Mouse (Mus musculus): ENCODE results near the gene Zcchc17. TPM values are rescaled to one million over a fixed set of nuclear protein-coding genes. Genes with fewer than 3 reads are reported as not detected.

Zcchc17 gene
- total RNA-seq, 1 experiment from 2014 or later: 43.1 TPM

DNA sequence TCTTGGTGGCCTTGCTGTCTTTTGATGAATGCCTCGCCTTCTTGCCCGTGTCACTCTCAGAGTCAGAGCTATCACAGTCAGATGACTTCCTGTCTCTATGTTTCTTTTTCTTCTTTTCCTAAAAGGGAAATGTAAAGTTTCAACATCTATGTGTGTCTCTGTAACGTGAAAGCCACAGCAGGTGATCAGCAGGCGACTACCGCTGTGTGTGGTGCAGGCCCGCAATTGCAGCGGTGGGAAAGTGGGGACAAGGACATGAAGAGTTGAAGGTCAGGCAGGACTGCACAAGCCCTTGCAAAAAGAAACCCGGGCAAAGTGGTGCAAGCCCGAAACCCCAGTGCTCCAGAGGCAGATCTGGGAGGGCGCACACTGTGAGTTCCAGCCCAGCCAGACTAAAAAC lies 43.1 kb downstream of the Zcchc17 start:
- DNase-seq: no peak

GRCm38 (mm10) chr4:130315771-130316527 lies 43.8 kb downstream of the Zcchc17 start:
- peak; percentile 86 for DNase-seq

DNA sequence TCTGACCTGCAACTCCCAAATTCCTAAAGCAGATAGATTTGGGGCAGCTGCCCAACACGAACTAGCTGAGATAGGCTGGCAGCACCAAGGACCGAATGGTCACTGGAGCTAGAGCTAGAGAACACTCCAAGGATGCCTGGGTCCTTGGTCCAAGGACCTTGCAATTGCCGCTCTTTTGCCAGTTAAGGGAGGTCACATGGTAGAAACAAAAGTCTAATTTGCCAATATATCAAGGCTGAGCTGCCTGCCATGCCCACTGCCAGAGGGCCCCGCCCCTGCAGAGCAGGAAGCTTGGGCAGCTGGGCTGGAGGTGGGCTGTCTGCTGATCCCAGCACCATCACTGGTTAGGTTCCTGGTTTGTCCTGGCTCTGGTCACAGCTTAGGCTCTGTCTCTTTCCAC lies 46.2 kb downstream of the Zcchc17 start:
- no peak for DNase-seq

GRCm38 (mm10) chr4:130312526-130312925 lies 47.2 kb downstream of the Zcchc17 start:
- DNase-seq: no peak

DNA sequence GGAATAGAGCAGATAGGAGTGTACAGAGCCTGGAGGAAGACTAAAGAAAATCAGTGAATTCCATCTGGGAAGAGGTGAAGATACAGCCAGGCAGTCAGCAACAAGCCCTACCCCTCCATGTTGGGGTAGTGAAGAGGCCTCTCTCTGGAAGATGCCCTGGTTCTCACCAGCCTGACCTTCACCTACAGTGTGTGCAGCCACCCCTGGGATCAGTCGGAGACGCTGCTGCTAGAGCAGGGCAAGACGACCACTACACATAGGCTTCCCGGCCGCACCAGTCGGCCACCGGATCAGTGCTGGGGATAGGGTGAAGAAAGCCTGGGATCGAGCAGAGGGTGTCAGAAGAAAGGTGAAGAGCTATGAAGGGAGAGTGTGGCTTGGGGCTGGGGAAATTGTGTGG lies 50.5 kb downstream of the Zcchc17 start:
- no peak for DNase-seq

- peak; percentile 43 for DNase-seq
Observed at GRCm38 (mm10) chr4:130308231-130309081, 51.3 kb downstream of the Zcchc17 start, which contains the start of the genes Fabp3 and Gm10570. Fabp3 (plus strand) TSS chr4:130308595. Gm10570 (minus strand) TSS chr4:130308674.

- DNase-seq: peak; percentile 51
Observed at GRCm38 (mm10) chr4:130307851-130308230, 51.9 kb downstream of the Zcchc17 start.

- DNase-seq: peak; percentile 45
Observed at GRCm38 (mm10) chr4:130306796-130307630, 52.7 kb downstream of the Zcchc17 start.

DNA sequence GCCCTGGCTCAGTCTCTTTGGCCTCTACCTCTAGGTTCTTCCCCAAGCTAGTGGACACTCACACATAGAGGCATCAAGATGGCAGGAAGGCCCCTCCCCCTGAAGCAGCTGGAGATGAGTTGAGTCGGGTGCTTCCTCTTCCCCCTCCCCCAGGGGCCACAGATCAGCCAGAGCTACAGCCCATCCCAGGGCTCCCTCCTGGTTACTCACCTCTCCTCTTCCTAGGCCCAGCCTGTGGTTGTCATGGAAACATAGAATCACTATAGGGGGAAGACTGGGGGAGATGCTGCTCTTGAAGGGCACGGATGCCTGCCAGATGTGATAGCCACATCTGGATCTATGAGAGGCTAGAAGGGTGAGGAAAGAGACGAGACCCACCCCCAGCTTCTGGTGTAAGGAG lies 55.0 kb downstream of the Zcchc17 start:
- no peak for DNase-seq

DNA sequence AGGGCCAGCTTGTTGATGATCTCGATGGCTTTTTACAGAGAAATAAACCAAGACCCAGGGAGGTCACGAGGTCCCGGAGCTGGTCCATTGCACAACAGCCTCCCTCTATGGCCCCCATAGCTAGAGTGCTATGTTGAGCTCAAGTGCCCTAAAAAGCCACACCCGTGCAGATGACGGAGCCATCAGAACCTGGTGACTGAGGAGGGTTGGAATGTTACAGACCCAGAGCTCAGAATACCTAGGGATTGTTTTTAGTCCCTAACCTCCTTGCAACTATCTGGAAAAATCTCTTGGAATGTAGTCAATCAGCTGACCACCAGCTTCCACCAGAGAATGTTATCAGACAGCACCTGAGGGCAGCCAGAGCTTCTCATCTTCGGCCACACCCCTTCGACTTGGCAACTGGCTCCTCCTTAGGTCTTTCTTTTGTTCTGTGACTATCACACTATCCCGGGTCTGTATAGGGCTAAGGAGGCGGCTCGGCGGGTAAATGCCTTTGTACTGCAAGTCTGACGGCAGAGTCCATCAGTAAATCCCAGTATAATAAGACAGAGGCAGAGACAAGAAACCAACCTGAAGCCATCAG lies 57.4 kb downstream of the Zcchc17 start:
- no peak for DNase-seq

DNA sequence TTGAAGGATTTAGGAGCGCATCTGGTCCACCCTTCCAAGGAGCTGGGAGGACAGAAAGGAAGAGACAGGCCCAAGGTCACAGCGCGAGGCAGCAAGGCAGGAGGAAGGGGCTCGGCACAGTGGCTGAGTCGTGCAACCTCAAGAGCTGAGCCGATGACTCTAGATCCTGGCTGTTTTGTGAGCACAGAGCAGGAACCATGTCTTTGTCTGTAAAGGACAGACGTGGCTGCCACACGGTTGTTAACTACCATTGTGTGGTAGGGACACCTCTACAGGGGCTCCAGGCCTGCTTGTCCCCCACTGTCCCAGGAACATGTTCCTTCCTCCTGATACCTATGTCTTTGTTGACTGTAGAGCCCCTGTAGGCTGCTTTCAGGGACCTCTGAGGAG lies 60.1 kb downstream of the Zcchc17 start:
- DNase-seq: no peak

DNA sequence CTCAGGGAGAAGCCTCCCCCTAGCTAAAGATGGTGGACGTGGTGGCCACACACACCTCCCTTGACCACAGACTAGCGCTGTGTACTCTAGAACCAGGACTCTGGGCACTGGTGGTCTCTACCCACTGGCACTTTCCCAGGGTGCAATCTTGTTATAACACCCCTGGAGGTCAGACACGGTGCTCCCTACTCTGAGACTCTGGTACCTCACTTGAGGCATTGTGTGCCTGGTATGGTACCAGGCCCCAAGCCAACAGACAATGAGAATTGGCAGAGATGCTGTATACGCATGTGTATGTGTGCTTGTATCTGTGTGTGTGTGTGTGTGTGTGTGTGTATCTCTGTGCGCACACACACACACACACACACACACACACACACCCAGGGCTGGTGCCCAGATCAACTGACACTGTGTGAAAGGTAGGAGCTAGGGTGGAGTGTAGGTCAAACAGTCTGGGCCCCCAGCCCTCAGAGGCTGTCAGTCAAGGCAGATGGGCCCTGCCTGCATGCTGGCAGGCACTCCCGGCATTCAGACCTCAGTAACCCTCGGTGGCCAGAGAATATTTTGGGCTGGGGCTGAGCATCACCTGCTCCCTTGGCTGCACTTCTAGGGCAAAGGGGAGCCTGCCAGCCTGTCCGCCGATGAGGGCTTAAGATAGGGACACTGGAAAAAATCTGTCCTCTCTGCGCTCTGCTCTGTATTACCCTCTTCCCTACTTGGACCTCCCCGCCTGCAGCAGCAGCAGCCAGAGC lies 60.7 kb downstream of the Zcchc17 start:
- DNase-seq: no peak

GRCm38 (mm10) chr4:130297123-130297529 lies 62.6 kb downstream of the Zcchc17 start:
- no peak for DNase-seq

DNA sequence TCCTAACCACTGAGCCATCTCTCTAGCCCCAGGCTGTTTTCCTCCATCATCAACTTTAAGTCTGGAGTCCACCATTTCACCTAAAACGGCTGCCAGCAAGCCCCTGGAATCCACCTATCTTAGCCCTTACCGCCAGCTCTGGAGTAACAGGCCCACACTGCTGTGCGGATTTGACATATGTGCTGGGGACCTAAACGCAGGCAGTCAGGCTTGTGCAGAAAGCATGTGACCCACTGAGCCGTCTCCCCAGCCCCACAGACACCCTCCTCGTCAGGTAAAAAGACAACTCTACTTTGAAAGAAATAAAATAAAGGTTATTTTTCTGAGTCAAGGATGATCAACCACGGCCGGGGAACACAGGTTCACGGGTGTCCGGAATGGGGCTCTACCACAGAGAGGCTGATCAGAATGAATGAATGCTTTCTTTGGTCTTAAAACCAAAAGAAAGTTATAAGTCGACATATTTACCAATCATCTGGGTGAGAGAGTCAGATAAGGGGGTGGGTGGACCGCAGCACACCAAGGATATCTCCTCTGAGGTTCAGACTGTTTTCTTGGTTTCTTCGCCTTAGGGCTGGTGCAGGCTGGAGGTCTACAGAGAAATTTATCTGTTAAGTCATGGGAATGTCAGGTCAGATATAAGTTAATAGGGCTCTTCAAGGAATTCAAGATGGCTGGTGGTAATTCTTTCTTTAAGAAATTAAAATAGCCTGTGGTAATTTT lies 63.3 kb downstream of the Zcchc17 start:
- no peak for DNase-seq

- no peak for DNase-seq
Observed at GRCm38 (mm10) chr4:130295047-130295745, 64.5 kb downstream of the Zcchc17 start.

DNA sequence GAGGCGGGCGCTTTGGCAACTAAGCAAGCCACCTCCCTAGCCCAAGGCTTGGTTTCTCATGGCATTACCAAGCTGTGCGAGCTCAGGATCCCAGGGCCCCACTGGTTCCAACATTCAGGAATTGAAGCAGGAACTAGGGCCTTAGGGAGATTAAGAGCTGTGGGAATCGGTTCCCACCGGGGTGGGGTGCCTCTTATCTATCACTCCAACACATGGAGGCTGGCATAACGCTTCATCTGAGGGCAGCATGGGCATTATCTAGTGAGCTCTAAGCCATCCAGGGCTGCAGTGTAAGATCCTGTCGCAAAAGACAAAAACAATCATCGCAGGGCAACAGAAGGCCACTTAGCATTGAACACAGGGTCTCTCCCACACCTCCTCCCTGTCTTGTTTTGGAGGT lies 65.2 kb downstream of the Zcchc17 start:
- DNase-seq: no peak

DNA sequence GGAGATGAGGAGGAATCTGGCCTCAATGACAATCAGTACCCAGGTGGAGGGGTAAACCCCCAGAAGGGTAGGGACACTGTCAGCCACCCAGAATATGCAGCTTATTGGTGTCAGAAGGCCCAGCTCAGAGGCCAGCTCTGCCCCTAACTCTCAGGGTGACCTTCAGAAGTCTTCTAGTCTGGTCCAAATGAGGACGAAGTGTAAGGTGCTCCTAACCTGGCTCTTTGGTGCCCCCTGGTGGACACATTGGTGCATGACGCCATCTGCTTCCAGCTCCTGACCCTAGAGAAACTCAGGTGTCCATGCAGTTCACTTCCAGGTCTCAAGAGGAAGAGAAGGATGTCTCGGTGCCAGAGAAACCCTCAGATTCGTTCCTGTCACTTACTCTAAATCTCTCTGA lies 67.5 kb downstream of the Zcchc17 start:
- peak; percentile 82 for DNase-seq

GRCm38 (mm10) chr4:130289824-130290223 lies 69.9 kb downstream of the Zcchc17 start:
- DNase-seq: no peak

DNA sequence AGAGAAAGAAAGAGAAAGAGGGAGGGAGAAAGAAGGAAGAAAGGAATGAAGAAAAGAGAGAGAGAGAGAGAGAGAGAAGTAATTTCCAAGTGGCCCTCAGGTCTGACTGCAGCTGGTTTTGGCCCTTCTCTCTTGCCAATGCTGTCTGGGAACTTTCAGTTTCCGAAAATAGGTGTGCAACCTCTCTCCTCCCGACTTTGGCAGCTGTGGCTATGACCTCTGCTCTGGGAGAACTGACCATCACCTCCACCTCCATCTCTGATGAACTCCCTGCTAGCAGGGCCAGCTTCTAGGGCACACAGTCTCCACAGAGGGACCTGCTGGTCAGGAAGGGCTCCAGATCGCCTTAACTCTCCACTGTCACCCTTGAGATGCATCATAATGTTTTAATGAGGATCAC lies 73.2 kb downstream of the Zcchc17 start:
- DNase-seq: no peak

- DNase-seq: no peak
Observed at GRCm38 (mm10) chr4:130283826-130284225, 75.9 kb downstream of the Zcchc17 start.

Measured in adrenal gland, postnatal 25 days (tissue).